Mouse (Mus musculus) layer of hippocampus, adult 18-20 months (tissue): ENCODE measurements around the gene Arhgap10. TPM values are rescaled to one million over a fixed set of nuclear protein-coding genes. Genes with fewer than 3 reads are reported as not detected.

Experiments
- DNase-seq, 2 experiments: peaks; one replicate each; pipeline ENCODE4 v3.0.0; 2022; ENCODE audit warnings: low spot score in 2 of 2
- total RNA-seq, 2 experiments: library from RNA; stranded (reverse); gene quantifications; 2 replicates each; pipeline ENCODE4 v1.2.3; 2021

Arhgap10 gene
- total RNA-seq, 2 experiments from 2014 or later: 11.0 to 11.3 TPM

GRCm38 (mm10) chr8:77236701-77237100 is 281.1 kb downstream of the Arhgap10 start:
- DNase-seq: peak in 1 of 2 experiments; percentile 47

GRCm38 (mm10) chr8:77232411-77232810 is 285.3 kb downstream of the Arhgap10 start:
- DNase-seq: no peak

GRCm38 (mm10) chr8:77231834-77232233 is 285.9 kb downstream of the Arhgap10 start:
- DNase-seq: no peak

GRCm38 (mm10) chr8:77231211-77231610 is 286.5 kb downstream of the Arhgap10 start:
- DNase-seq: no peak

GRCm38 (mm10) chr8:77228688-77229087 is 289.1 kb downstream of the Arhgap10 start:
- no peak for DNase-seq

- DNase-seq: no peak
These were observed 290.0 kb downstream of the Arhgap10 start for GRCm38 (mm10) chr8:77227742-77228141.

- no peak for DNase-seq
These were observed 294.6 kb downstream of the Arhgap10 start for GRCm38 (mm10) chr8:77223123-77223522.

- no peak for DNase-seq
These were observed 302.6 kb downstream of the Arhgap10 start for GRCm38 (mm10) chr8:77215191-77215590.

- DNase-seq: peak in 1 of 2 experiments; percentile 54
These were observed 303.1 kb downstream of the Arhgap10 start for GRCm38 (mm10) chr8:77214665-77215064.

GRCm38 (mm10) chr8:77213893-77214464 is 303.8 kb downstream of the Arhgap10 start:
- DNase-seq: no peak

- no peak for DNase-seq
These were observed 308.5 kb downstream of the Arhgap10 start for GRCm38 (mm10) chr8:77209297-77209696.

Other genes with a start within 250 kb of the Arhgap10 start
- gene Prmt9, start 31.4 kb upstream of the Arhgap10 start, total RNA-seq: 10 to 100 TPM; 17.4 to 19.2 TPM
- gene Tmem184c, start 92.7 kb upstream of the Arhgap10 start, total RNA-seq: 10 to 100 TPM; 63.7 to 69.6 TPM
- gene Ednra, start 206.5 kb upstream of the Arhgap10 start, total RNA-seq: 1 to 10 TPM; 3.9 to 4.4 TPM